Mouse (Mus musculus) effector memory CD4-positive, alpha-beta T cell, adult 7 months (primary cell): ENCODE data around the gene Helt. TPM values are rescaled to one million over a fixed set of nuclear protein-coding genes. Genes with fewer than 3 reads are reported as not detected.

Experiments used
- polyA plus RNA-seq: library from polyadenylated mRNA; unstranded; fragments of 100-300 nt; shearing (Covaris generic); gene quantifications from one replicate; pipeline ENCODE4 v1.2.1, GENCODE M21; 2017

Gene Helt
- polyA plus RNA-seq = not detected

GRCm38 (mm10) chr8:46294181-46294892 is at the start of gene Helt:
TSS of gene Helt (minus strand) at chr8:46294671.

Other genes with a start within 250 kb of the Helt start
- 19.8 TPM for gene Cfap97, start 142.9 kb downstream of the Helt start, polyA plus RNA-seq
- 18.2 TPM for gene Snx25, start 142.5 kb downstream of the Helt start, polyA plus RNA-seq
- gene Slc25a4, start 83.4 kb downstream of the Helt start, polyA plus RNA-seq = 98.9 TPM
- 15.8 TPM for gene Acsl1, start 176.4 kb upstream of the Helt start, polyA plus RNA-seq